Mouse (Mus musculus): ENCODE data around the gene Agl. TPM values are rescaled to one million over a fixed set of nuclear protein-coding genes. Genes with fewer than 3 reads are reported as not detected.

The Agl gene
- polyA plus RNA-seq, 1 experiment from 2014 or later, result 13.4 TPM

DNA sequence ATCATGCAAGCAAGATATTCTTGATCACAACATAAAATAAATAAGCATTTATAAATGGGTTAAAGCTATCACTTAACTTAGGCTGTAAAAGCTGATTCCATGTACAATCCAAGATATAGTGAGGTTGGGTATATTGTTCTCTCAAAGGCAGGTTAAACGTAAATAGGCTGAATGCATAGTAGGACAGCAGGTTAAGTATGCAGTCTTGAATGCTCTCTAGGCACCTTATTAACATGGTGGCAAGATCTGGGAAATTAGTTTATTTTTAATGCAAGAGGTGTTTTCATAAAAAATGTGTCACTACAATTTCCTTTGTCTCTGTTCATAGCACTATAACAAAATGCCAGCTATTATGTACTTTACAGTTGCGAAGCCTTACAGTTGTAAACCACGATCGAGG is 27.4 kb upstream of the Agl start:
- Histone ChIP-seq H3K36me3 (no peaks in the 10 kb centered on the region), H3K9me3 (no peaks in the 10 kb centered on the region), H3K9ac (replicated peaks) (0 out of 2 replicates have a peak overlapping the region, but pooled peaks have one; percentile 52), H3K4me2 (replicated peaks) (peak overlapping the region; percentile 76), H3K4me3 (peak overlapping the region; percentile 42), H3K27ac (replicated peaks) (peak overlapping the region; percentile 25; the same call in 1 of the 2 replicates), H3K27me3 (no peaks in the 10 kb centered on the region), H3K4me1 (peaks cover 4% of the 10 kb centered on the region; the same call in 1 of the 2 replicates)
- WGBS, result 71% methylated on average over 4 of the region's 4 CpGs
- ATAC-seq (replicated peaks), result no peak

DNA sequence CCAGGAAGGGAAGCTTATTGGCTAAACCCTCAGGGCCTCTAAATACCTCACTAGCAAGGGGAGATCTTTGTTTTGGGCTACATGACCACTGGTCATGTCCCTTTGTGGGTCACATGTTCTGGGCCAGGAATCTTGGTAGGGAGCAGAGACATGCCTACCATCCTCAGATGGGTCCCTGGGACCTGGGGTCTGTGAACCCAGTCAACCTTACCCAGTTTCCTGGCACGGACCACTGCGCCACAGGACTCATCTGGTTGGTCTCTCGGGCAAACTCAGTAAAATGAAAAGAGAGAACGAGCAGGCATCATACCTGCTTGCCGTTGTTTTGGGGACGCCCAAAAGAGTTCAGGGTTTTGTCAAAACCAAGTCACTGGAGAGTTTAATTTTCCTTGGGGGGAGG is 26.3 kb upstream of the Agl start:
- WGBS, result 90% methylated on average over 6 of the region's 6 CpGs
- Histone ChIP-seq H3K4me1 (peaks cover 4% of the 10 kb centered on the region; the same call in 1 of the 2 replicates), H3K4me2 (replicated peaks) (no peak overlapping the region), H3K36me3 (no peaks in the 10 kb centered on the region), H3K27me3 (no peaks in the 10 kb centered on the region), H3K9ac (replicated peaks) (no peak overlapping the region), H3K27ac (replicated peaks) (no peak overlapping the region), H3K4me3 (no peak overlapping the region), H3K9me3 (no peaks in the 10 kb centered on the region)
- no peak for ATAC-seq (replicated peaks)

DNA sequence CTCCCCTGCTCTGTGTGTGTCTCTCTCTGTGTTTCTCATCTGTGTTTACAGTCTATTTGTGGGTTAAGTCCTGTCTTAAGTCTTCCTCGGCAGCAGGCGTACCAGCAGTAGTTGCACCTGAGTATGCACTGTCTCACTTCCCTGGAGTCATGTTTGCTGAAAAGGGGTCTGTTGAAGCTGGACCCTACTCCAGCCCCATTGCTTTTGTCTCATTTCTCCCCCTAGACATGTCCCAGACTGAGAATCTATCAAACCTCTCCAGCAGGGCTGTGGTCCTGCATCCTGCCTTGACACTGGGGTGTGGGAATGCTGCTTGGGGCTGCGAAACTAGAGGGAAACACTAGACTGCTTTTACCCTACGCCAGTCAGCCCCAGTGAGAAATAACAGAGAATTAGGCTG is 25.5 kb upstream of the Agl start:
- no peak overlapping the region for H3K4me3 ChIP-seq
- no peaks in the 10 kb centered on the region for H3K27me3 ChIP-seq
- peaks cover 4% of the 10 kb centered on the region; the same call in 1 of the 2 replicates for H3K4me1 ChIP-seq
- no peak overlapping the region for H3K9ac ChIP-seq (replicated peaks)
- H3K27ac ChIP-seq (replicated peaks), result no peak overlapping the region
- H3K4me2 ChIP-seq (replicated peaks), result no peak overlapping the region
- WGBS, result 87% methylated on average over 4 of the region's 4 CpGs
- H3K36me3 ChIP-seq, result no peaks in the 10 kb centered on the region
- H3K9me3 ChIP-seq, result no peaks in the 10 kb centered on the region
- ATAC-seq (replicated peaks), result no peak

DNA sequence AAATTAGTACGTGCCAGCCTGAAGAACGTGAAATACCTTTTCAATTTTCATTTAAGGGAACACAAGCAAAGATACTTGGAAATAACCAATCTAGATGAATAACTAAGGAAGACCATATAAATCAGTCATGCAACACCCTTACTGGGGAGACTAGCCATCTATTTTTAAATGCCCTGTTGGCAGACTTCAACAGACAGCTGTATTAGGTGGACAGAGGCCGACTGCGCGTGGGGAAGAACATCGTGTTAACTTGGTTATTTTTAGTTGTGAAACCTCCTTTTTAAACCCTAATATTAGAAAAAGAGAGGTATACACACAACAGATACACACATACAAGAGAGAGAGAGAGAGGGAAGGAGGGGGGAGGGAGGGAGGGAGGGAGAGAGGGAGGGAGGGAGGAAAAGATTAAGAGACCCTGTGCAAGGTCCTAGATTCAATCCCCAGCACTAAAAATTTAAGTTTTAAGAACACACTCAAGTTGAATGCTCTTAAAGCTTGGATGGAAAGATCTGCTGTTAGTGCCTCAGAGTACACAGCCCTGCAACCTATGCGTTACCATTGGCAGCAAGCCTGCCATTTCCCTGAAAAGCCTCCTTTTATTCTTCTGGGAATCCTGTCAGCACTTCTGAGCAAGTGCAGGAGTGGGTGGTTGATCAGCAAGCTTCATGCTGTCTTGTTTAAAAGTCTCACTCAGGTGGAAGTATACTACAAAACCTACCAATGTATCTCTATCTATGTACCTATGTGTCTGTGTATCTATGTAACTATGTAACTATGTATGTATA is 24.8 kb upstream of the Agl start:
- H3K9me3 ChIP-seq, result no peaks in the 10 kb centered on the region
- H3K27me3 ChIP-seq, result no peaks in the 10 kb centered on the region
- no peak for ATAC-seq (replicated peaks)
- H3K4me3 ChIP-seq, result no peak overlapping the region
- peaks cover 4% of the 10 kb centered on the region; the same call in 1 of the 2 replicates for H3K4me1 ChIP-seq
- WGBS, result 79% methylated on average over 7 of the region's 7 CpGs
- no peaks in the 10 kb centered on the region for H3K36me3 ChIP-seq
- H3K27ac ChIP-seq (replicated peaks), result no peak overlapping the region
- no peak overlapping the region for H3K4me2 ChIP-seq (replicated peaks)
- H3K9ac ChIP-seq (replicated peaks), result no peak overlapping the region

DNA sequence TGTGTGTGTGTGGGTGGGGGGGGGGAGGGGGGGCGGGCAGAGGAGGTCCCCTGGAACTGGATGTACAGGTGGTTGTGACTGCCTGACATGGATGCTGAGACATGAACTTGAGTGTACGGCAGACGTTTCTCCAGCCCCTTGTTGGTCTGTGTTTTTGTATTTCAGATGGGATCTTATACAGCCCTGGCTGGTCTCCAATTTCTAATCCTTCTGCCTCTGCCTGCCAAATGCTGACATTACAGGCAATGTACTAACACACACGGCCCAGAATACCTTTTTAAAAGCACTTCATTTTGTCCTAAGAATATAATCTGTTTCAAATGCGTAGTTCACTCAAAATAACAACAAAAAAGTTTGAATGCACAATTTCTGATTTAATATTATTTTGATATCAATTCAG is 23.4 kb upstream of the Agl start:
- Histone ChIP-seq H3K4me2 (replicated peaks) (no peak overlapping the region), H3K9me3 (no peaks in the 10 kb centered on the region), H3K36me3 (no peaks in the 10 kb centered on the region), H3K27ac (replicated peaks) (no peak overlapping the region), H3K27me3 (no peaks in the 10 kb centered on the region), H3K9ac (replicated peaks) (no peak overlapping the region), H3K4me1 (peaks cover 4% of the 10 kb centered on the region; the same call in 1 of the 2 replicates), H3K4me3 (no peak overlapping the region)
- no peak for ATAC-seq (replicated peaks)
- WGBS, result 40% methylated on average over 5 of the region's 5 CpGs

DNA sequence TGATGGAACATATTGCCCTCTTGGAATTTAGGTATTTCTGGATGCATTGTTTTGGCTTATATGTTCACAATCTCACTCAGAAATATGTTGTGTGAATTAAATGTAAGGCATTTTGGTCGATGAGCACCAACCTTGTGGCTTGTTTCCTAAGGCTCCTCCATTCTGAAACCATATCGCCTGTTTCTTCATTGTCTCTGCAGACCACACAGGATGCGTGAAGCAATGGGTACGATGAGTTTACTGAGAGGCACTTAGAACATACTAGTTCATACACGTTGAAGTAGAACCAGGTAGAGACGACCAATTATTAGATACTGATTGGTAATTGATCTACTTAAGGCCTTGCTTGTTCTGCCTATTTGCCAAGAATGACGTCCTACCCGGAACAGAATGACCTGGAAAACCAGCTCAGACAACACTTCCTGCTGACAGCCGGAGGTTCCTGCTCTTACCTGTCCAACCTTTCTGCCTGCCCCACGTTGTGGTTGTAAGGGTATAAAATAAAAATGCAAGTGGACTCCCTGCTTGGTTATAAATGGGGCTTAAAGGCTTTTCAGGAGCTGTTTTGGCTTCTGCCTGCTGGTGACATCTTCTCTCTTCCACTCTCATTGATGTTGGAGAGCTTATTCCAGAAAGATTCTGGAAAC is 21.4 kb upstream of the Agl start:
- no peaks in the 10 kb centered on the region for H3K9me3 ChIP-seq
- H3K27me3 ChIP-seq, result no peaks in the 10 kb centered on the region
- H3K4me2 ChIP-seq (replicated peaks), result no peak overlapping the region
- no peak for ATAC-seq (replicated peaks)
- H3K4me1 ChIP-seq, result no peaks in the 10 kb centered on the region
- 88% methylated on average over 10 of the region's 10 CpGs for WGBS
- no peak overlapping the region for H3K9ac ChIP-seq (replicated peaks)
- H3K4me3 ChIP-seq, result no peak overlapping the region
- no peaks in the 10 kb centered on the region for H3K36me3 ChIP-seq
- H3K27ac ChIP-seq (replicated peaks), result no peak overlapping the region

DNA sequence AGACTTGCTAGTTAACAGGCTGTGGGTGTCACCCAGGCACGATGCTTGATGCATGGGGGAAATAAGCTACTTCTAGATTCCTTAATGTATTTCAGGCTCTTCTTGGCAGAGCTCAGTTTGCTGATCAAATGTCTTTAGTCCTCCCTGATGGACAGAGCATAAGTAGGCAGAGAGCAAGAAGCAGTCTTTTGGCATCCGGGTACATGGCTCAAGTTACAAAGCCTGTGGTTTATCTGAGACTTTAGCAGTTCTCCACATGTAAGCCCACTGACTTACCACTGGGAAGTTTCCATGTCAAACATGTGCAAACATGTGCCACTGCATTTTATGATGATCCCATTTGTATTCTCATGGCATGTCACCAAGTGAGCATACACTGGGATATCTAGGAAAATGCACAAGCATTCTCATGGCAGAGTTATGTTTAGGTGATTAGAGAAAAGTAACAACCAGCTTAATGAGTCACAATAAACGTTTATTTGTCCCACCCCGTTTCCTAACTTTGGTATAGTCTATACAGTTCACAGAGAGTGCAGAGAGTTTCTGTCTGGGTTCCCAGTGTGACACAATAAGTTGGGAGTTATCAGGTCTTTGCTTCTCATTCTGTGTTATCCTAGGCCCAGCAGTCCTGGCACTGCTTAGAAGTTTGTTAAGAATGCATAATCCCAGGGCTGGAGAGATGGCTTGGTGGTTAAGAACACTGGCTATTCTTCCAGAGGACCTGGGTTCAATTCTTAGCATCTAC is 18.7 kb upstream of the Agl start:
- Histone ChIP-seq H3K4me1 (no peaks in the 10 kb centered on the region), H3K36me3 (no peaks in the 10 kb centered on the region), H3K4me3 (no peak overlapping the region), H3K9me3 (no peaks in the 10 kb centered on the region), H3K9ac (replicated peaks) (no peak overlapping the region), H3K27ac (replicated peaks) (no peak overlapping the region), H3K4me2 (replicated peaks) (no peak overlapping the region), H3K27me3 (no peaks in the 10 kb centered on the region)
- no peak for ATAC-seq (replicated peaks)
- 82% methylated on average over 4 of the region's 4 CpGs for WGBS

DNA sequence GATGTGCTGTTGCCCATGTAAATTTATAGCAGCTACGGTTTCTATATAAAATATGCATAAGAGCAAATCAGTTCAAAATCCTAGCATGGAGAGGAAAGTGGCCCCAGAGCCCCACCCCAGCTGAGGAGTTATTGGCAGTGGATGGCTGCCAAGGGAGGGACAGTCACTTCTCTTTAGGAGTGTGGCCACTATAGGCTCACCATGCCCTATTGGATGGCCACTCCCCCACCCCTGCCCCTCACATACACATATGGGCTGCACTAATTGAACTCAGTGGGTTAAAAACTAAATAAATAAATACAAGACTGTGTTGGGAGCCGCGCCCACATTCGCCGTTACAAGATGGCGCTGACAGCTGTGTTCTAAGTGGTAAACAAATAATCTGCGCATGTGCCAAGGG is 9.3 kb upstream of the Agl start:
- H3K4me2 ChIP-seq (replicated peaks), result no peak overlapping the region
- no peak overlapping the region for H3K9ac ChIP-seq (replicated peaks)
- 94% methylated on average over 7 of the region's 7 CpGs for WGBS
- ATAC-seq (replicated peaks), result no peak
- no peak overlapping the region for H3K4me3 ChIP-seq
- H3K36me3 ChIP-seq, result no peaks in the 10 kb centered on the region
- no peaks in the 10 kb centered on the region for H3K4me1 ChIP-seq
- H3K27me3 ChIP-seq, result no peaks in the 10 kb centered on the region
- H3K27ac ChIP-seq (replicated peaks), result no peak overlapping the region
- H3K9me3 ChIP-seq, result no peaks in the 10 kb centered on the region

DNA sequence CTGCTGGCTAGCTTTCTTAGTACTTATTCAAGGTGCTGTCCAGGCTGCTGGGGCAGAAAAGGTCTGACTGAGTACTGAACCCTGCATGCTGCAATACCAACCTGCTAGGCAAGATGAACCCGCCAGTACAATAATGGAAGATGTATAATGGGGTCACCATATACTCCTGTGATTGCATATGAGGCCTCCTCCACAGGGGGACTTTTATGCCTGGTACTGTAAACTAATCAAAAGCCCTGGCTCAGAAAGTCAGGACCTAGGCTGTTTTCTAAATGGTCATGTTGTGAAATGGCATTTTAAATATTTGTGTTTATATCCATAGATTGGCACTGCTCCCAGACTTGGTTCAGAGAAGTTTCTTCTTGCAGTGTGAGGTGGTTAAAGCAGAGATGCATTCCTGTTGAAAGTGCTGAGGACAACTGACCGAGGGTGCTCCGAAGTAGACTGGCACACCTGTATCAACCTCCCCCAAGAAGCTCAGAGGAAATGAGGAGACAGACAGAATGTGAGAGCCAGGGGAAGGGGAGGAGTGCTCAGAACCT is 8.8 kb upstream of the Agl start:
- Histone ChIP-seq H3K4me2 (replicated peaks) (no peak overlapping the region), H3K27ac (replicated peaks) (no peak overlapping the region), H3K27me3 (no peaks in the 10 kb centered on the region), H3K4me3 (no peak overlapping the region), H3K4me1 (no peaks in the 10 kb centered on the region), H3K36me3 (no peaks in the 10 kb centered on the region), H3K9ac (replicated peaks) (no peak overlapping the region), H3K9me3 (no peaks in the 10 kb centered on the region)
- WGBS, result 91% methylated on average over 3 of the region's 3 CpGs
- no peak for ATAC-seq (replicated peaks)

DNA sequence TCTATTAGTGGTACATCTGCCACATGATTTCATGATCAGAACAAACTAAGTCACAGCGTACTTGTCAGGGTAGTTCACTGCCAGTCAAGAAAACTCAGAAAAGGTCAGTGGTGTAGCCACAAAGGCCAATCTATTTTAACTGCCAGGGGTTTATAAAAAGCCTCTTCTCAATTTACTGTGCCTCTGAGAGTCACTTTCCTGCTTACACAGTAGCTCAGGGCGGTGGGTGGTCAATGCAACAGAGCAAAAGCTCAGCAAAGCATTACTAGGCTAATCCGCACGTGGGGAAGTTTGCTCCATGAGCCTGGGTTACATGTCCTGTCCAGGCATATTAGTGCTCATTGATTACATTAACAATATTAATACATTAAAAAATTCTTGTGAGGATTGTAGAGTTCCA is 8.0 kb upstream of the Agl start:
- no peaks in the 10 kb centered on the region for H3K9me3 ChIP-seq
- no peaks in the 10 kb centered on the region for H3K36me3 ChIP-seq
- H3K9ac ChIP-seq (replicated peaks), result no peak overlapping the region
- H3K27me3 ChIP-seq, result no peaks in the 10 kb centered on the region
- ATAC-seq (replicated peaks), result no peak
- H3K4me3 ChIP-seq, result no peak overlapping the region
- no peak overlapping the region for H3K4me2 ChIP-seq (replicated peaks)
- no peaks in the 10 kb centered on the region for H3K4me1 ChIP-seq
- no peak overlapping the region for H3K27ac ChIP-seq (replicated peaks)
- 63% methylated on average over 4 of the region's 4 CpGs for WGBS

DNA sequence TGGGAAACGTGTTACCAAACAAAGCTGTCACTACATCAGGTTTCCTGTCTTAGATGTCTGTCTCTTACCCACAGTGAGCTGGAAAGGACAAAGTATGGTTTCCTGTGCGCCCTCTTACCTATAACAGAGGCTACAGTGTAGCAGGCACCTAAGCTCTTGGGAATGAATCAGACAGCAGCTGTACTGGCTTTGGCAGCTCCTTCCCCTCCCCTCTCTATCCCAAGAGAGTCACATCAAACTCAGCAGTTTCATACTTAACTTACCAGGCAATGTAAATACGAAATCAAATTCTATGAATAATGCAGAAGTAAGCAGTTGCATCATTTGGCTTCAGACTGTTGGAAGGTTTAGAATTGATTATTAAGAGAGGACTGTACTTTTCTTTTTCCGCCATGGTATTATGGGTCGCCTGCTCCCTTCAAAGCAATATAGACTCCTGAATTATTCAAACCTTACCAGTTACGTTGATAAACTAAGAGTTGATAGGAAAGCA is 7.4 kb upstream of the Agl start:
- ATAC-seq (replicated peaks), result no peak
- WGBS, result 67% methylated on average over 6 of the region's 6 CpGs

DNA sequence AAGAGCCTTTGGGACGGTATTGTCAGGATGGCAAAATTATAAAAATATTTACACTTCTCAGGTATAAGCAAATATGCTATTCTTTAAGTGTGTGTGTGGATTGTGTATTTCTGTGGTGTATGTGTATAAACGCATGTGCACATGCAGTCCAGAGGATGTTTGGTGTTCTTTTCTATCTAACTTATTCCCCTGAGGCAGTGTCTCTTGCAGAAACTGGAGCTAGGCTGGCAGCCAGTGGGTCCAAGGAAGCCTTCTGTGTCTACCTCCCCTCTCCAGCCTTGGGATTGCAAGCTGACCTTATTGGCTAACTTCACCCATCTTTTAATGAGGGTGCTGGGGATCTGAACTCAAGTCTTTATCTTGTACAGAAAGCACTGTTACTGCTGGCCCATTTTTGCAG is 5.0 kb upstream of the Agl start:
- 93% methylated on average over 2 of the region's 2 CpGs for WGBS
- Histone ChIP-seq H3K9ac (replicated peaks) (no peak overlapping the region), H3K4me1 (peaks cover 4% of the 10 kb centered on the region), H3K27me3 (no peaks in the 10 kb centered on the region), H3K36me3 (no peaks in the 10 kb centered on the region), H3K27ac (replicated peaks) (no peak overlapping the region), H3K4me3 (no peak overlapping the region), H3K4me2 (replicated peaks) (no peak overlapping the region), H3K9me3 (no peaks in the 10 kb centered on the region)
- ATAC-seq (replicated peaks), result no peak

More for the DNA sequence above, 7.4 kb upstream of the Agl start:
- Histone ChIP-seq H3K4me2 (replicated peaks) (no peak overlapping the region), H3K27me3 (no peaks in the 10 kb centered on the region), H3K27ac (replicated peaks) (no peak overlapping the region), H3K9ac (replicated peaks) (no peak overlapping the region), H3K36me3 (no peaks in the 10 kb centered on the region), H3K4me3 (no peak overlapping the region), H3K9me3 (no peaks in the 10 kb centered on the region), H3K4me1 (no peaks in the 10 kb centered on the region)

Data from forebrain, embryonic 15.5 days (tissue).